Mouse (Mus musculus) forebrain, embryonic 12.5 days (tissue): ENCODE measurements at regions not wholly inside any gene's neighbourhood (a gene's known extent, or its start where the extent isn't known, plus 50 kb on each side); places are given as distances from the start of the nearest gene placed in this dataset.

Experiments used
- ATAC-seq: fragments of 200-750 bp; cut with Nextera tagmentation; 2 replicates; pipeline ENCODE4 v1.8.0; 2017; ENCODE audit warnings: moderate TSS enrichment; ENCODE audit not compliant: low FRiP score
- H3K27ac ChIP-seq: fragments of 300-500 bp; sonication (generic); 2 replicates; pipeline ENCODE4 v1.5.1; 2016; ENCODE audit warnings: mild to moderate bottlenecking
- H3K27me3 ChIP-seq: fragments of 300-500 bp; sonication (generic); 2 replicates; pipeline ENCODE4 v1.6.1; 2016; ENCODE audit warnings: mild to moderate bottlenecking
- H3K36me3 ChIP-seq: fragments of 300-500 bp; sonication (generic); replicated peaks from 2 replicates; pipeline ENCODE4 v1.6.1; 2016; ENCODE audit warnings: mild to moderate bottlenecking
- H3K4me1 ChIP-seq: fragments of 300-500 bp; sonication (generic); 2 replicates; pipeline ENCODE4 v1.6.1; 2016
- H3K4me2 ChIP-seq: fragments of 300-500 bp; sonication (generic); 2 replicates; pipeline ENCODE4 v1.6.1; 2016; ENCODE audit warnings: mild to moderate bottlenecking, moderate library complexity
- H3K4me3 ChIP-seq: fragments of 300-500 bp; sonication (generic); replicated peaks from 2 replicates; pipeline ENCODE4 v1.5.1; 2016; ENCODE audit warnings: mild to moderate bottlenecking
- H3K9ac ChIP-seq: fragments of 300-500 bp; sonication (generic); 2 replicates; pipeline ENCODE4 v1.6.1; 2016; ENCODE audit warnings: mild to moderate bottlenecking
- H3K9me3 ChIP-seq: fragments of 300-500 bp; sonication (generic); 2 replicates; pipeline ENCODE4 v1.6.1; 2016
- WGBS: fragments of 180-500 bp; shearing (Covaris S2); methylation state at CpG from one replicate; pipeline ENCODE4 v1.1.7; 2016; 5-methylcytosine and 5-hydroxymethylcytosine counted together

DNA sequence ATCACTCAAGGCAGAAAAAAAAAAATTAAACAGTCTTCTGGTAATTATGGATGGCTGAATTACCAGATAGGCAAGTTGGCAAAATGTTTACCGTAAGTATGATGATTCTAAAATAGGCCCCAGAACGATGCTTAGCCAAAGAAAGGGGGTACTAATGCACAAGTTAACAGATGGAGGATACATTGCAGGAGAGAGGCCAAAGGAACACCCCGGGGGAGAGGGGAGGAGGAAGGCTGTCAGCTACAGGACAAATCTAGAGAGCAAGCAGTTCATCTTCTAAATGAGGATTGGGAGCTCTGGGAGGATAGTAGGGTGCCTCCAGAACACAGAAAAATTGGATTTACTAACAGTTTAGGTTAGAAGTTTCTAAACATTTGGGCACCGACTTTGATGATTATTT lies 216.3 kb upstream of the Atp2b1 start:
- Histone ChIP-seq H3K4me3 (no peak overlapping the region), H3K9me3 (no peaks in the 10 kb centered on the region), H3K27ac (no peak overlapping the region), H3K4me2 (no peak overlapping the region), H3K27me3 (no peaks in the 10 kb centered on the region), H3K4me1 (no peaks in the 10 kb centered on the region), H3K36me3 (no peaks in the 10 kb centered on the region), H3K9ac (no peak overlapping the region)
- WGBS = 93% methylated on average over 4 of the region's 4 CpGs
- no peak for ATAC-seq

DNA sequence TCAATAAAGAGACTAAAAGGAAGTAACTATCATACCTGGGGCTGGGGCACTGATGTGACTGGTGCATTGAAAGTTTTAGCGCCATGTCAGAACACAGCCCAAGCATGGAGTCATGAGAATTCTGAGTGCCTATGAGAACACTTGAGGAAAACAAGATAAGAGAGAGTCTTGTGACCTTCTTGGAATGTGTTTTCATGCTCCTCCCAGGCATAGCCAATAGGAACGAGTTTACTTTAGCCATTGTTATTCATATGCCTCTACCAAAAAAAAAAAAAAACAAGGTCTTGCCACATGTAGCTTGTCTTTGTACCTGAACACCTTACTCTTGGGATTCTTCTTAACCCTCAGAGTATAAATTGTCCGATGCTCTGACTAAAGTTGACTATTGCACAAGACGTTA lies 214.6 kb upstream of the Atp2b1 start:
- H3K9ac ChIP-seq = no peak overlapping the region
- no peak overlapping the region for H3K4me3 ChIP-seq
- H3K4me2 ChIP-seq = no peak overlapping the region
- H3K27ac ChIP-seq = no peak overlapping the region
- H3K36me3 ChIP-seq = no peaks in the 10 kb centered on the region
- H3K4me1 ChIP-seq = no peaks in the 10 kb centered on the region
- 87% methylated on average over 4 of the region's 4 CpGs for WGBS
- H3K27me3 ChIP-seq = no peaks in the 10 kb centered on the region
- no peak for ATAC-seq
- H3K9me3 ChIP-seq = no peaks in the 10 kb centered on the region

DNA sequence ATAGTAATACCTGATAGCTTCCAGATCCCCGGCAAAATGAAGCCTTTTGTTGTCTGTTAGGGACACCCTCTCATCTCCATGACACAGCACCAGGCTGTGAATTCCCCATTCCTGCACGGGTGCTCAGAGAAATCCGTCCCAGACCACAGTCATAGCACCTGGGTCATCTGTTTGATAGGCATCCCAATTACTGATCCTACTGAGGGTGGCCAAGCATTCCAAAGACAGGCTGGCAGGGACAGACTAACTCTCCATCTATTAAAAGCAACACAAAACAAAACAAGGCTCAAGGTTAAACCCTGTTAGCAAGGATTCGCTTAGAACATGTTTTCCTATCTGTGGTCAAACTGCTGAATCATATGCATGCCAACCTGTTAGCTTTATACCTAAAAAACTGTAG lies 213.8 kb upstream of the Atp2b1 start:
- Histone ChIP-seq H3K4me2 (no peak overlapping the region), H3K4me3 (no peak overlapping the region), H3K9me3 (no peaks in the 10 kb centered on the region), H3K9ac (no peak overlapping the region), H3K27me3 (no peaks in the 10 kb centered on the region), H3K4me1 (no peaks in the 10 kb centered on the region), H3K27ac (no peak overlapping the region), H3K36me3 (no peaks in the 10 kb centered on the region)
- no peak for ATAC-seq
- WGBS = 73% methylated on average over 4 of the region's 4 CpGs

DNA sequence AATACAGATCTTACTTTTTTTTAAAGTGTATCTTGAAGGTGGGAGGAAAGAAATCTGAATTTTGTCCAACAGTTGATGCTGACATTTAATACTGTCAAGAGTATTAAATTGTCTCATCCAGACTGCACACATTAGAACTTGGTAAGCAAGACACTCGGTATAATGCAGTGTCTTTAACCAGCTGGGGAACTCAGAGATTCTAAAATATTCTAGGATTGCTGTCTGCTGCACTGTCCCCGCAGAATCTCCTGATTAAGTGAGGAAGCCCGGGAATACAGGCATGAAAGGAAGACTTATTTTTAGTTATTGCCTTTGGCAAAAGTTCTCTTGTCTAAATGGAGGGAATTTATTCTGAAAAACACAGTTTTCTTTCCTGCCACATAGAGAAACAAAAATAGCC lies 212.9 kb upstream of the Atp2b1 start:
- Histone ChIP-seq H3K27ac (no peak overlapping the region), H3K27me3 (no peaks in the 10 kb centered on the region), H3K4me1 (no peaks in the 10 kb centered on the region), H3K4me3 (no peak overlapping the region), H3K36me3 (no peaks in the 10 kb centered on the region), H3K9me3 (no peaks in the 10 kb centered on the region), H3K9ac (no peak overlapping the region), H3K4me2 (no peak overlapping the region)
- WGBS = 72% methylated on average over 3 of the region's 3 CpGs
- ATAC-seq = no peak

DNA sequence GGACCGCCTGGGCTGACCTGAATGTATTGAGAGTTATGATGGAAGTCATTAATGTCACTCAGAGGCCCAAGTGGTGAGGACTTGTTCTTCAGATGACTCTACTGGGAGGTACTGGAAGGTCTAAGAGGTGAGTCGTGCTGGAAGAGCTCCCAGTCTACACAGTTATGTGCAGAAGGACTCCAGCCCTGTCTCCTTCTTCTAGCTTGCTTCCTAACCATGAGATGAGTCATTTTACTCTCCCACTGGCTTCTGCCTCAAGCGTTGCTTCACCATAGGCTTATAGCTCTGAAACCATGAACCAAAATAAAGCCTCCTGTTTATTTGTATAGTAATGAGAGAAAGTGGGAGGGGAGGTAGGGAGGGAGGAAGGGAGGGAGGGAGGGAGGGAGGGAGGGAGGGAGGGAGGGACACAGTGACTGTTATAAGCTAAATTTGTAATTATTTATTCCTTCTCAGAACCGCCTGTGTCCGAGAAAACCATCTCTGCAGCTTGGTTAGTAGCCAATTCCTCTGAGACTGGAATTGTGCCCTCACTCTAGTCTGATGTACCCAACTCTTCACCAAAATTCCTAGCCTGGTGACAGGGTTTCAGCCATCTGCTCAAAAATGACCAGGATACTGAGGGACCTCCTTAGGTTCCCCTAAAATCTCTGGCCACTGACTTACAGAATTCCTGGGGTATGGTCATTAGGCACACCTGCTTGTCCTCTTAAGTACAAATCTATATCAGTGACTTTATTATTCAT lies 211.6 kb upstream of the Atp2b1 start:
- 85% methylated on average over 5 of the region's 5 CpGs for WGBS
- H3K4me2 ChIP-seq = no peak overlapping the region
- no peaks in the 10 kb centered on the region for H3K4me1 ChIP-seq
- no peak for ATAC-seq
- no peak overlapping the region for H3K4me3 ChIP-seq
- H3K27me3 ChIP-seq = no peaks in the 10 kb centered on the region
- no peaks in the 10 kb centered on the region for H3K36me3 ChIP-seq
- no peak overlapping the region for H3K27ac ChIP-seq
- H3K9ac ChIP-seq = no peak overlapping the region
- H3K9me3 ChIP-seq = no peaks in the 10 kb centered on the region

DNA sequence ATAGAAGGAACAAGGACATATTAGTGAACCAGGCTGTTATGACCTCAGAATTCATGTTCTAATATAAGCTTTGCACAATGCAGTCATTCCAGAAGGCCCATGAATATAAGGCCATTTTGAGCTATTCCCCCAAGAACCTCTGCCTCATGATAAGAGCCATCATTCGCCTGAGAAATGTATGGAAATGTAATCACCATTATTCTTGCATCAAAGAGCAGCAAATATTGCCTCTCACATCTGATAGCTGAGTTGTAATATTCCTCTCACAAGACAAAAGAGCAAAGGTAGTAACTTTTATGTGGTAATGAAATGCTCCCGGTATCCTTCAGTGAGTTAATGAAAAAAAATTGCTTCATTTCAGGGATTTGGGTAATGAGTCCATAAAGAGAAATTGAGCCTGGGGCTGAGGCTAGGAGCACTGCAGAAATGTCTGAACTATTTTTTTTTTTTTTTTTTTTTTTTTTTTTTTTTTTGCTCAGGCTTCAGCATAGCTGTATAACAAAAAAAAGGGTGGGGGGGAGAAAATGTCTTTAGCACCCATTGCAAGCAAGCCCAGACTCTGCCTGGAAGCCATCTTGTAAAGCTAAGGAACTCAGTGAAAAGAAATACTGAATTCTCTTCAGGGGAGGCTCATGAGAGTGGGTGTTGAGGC lies 210.4 kb upstream of the Atp2b1 start:
- H3K9me3 ChIP-seq = no peaks in the 10 kb centered on the region
- WGBS = 78% methylated on average over 2 of the region's 2 CpGs
- no peaks in the 10 kb centered on the region for H3K4me1 ChIP-seq
- no peaks in the 10 kb centered on the region for H3K27me3 ChIP-seq
- no peak overlapping the region for H3K4me2 ChIP-seq
- no peak overlapping the region for H3K4me3 ChIP-seq
- H3K9ac ChIP-seq = no peak overlapping the region
- no peak overlapping the region for H3K27ac ChIP-seq
- no peaks in the 10 kb centered on the region for H3K36me3 ChIP-seq
- ATAC-seq = no peak

DNA sequence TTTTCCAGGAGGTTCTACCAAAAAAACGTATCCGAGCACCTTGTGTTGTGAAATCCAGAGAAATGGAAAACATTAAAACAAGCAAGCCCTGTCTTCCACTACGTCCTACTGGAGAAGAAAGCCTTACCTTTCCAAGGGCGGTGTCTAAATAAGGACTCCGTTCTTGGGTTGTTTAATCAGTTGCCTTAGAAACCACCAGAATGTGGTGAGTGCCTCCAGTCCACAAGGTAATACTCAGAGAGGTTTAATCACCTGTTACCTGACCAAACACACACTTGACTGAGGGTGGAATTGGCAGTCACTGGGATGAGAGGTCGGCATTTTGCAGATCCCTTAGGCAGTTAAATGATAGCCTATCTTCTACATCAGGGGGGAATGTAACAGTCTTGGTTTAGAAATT lies 209.6 kb upstream of the Atp2b1 start:
- 90% methylated on average over 6 of the region's 6 CpGs for WGBS
- no peaks in the 10 kb centered on the region for H3K4me1 ChIP-seq
- ATAC-seq = no peak

DNA sequence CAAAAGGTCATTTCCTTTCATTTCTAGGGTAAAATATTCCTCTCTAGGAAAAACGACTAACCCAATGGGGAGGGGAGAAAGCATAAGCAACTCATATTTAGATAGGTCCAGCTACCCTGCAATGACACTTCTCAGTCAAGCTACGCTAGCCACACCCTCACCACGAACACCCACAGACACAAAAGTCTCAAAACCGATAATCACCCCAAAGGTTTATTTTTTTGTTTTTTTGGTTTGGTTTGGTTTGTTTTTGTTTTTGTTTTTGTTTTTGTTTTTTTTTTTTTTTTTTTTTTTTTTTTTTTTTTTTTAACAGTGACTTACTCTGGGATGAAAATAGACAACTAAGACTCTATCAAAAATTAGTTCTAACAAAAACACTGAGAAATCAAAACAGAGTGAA lies 196.3 kb upstream of the Atp2b1 start:
- H3K9ac ChIP-seq = no peak overlapping the region
- H3K4me1 ChIP-seq = no peaks in the 10 kb centered on the region
- H3K9me3 ChIP-seq = no peaks in the 10 kb centered on the region
- 94% methylated on average over 4 of the region's 4 CpGs for WGBS
- ATAC-seq = no peak
- no peak overlapping the region for H3K4me3 ChIP-seq
- no peaks in the 10 kb centered on the region for H3K36me3 ChIP-seq
- H3K27me3 ChIP-seq = no peaks in the 10 kb centered on the region
- H3K4me2 ChIP-seq = no peak overlapping the region
- no peak overlapping the region for H3K27ac ChIP-seq

More for the DNA sequence above, 209.6 kb upstream of the Atp2b1 start:
- H3K36me3 ChIP-seq = no peaks in the 10 kb centered on the region
- no peak overlapping the region for H3K9ac ChIP-seq
- H3K4me2 ChIP-seq = no peak overlapping the region
- H3K4me3 ChIP-seq = no peak overlapping the region
- no peaks in the 10 kb centered on the region for H3K9me3 ChIP-seq
- no peaks in the 10 kb centered on the region for H3K27me3 ChIP-seq
- no peak overlapping the region for H3K27ac ChIP-seq

DNA sequence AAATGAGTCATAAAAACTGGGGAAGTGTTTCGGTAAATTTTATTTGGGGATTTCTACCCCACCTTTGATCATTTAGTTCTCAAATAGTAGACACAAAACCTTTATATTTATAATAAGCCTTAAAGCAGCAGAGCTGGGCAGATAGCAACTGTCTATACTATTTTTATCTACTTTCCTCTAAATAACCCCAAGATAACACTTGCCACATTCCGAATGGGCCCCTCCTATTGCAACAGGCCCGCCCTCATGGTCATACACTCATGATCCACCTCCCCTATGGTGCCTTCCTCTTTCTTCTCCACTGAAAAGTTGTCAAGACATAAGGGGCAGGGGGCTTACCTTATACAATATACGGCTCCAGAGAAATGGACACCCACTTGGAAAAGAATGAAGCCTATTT lies 195.5 kb upstream of the Atp2b1 start:
- 77% methylated on average over 4 of the region's 4 CpGs for WGBS
- H3K9ac ChIP-seq = no peak overlapping the region
- H3K4me3 ChIP-seq = no peak overlapping the region
- no peak overlapping the region for H3K4me2 ChIP-seq
- H3K27me3 ChIP-seq = no peaks in the 10 kb centered on the region
- H3K36me3 ChIP-seq = no peaks in the 10 kb centered on the region
- H3K9me3 ChIP-seq = no peaks in the 10 kb centered on the region
- H3K27ac ChIP-seq = no peak overlapping the region
- no peak for ATAC-seq
- no peaks in the 10 kb centered on the region for H3K4me1 ChIP-seq

DNA sequence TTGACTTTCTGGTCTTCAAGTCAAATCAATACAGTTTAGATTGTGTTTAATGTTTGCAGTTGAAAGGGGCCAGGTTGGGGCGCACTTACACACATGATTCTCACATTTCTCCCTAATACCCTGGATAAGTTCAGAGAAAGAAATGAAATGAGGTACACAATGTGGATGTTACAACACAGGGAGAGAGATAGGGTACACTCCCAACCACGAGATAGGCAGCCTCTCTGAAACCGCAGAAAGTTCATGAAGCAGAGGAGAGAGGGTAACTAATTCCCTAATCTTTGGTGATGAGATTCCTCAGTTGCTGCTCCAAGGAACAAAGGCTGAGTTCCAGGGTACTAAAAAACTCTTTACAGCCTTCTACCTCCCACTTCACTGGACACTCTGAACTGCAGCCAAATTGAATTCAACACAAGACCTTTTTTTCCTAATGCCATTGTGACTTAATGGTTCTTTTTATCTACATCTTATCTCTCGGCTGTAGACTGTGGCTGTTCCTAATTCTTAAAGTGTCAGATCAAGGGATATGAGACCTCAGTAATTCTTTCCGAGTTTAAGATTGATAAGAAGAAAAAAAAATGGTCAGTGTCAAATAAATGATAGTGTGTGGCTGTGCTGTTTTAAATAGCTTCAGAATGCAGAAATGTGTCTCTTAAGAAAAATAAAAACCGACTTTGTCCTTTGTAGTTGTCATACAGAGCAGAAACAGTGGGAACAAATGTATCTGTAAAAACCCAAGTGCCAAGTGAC lies 193.8 kb upstream of the Atp2b1 start:
- no peaks in the 10 kb centered on the region for H3K27me3 ChIP-seq
- no peaks in the 10 kb centered on the region for H3K4me1 ChIP-seq
- H3K36me3 ChIP-seq = no peaks in the 10 kb centered on the region
- no peak overlapping the region for H3K9ac ChIP-seq
- no peak for ATAC-seq
- H3K27ac ChIP-seq = no peak overlapping the region
- no peak overlapping the region for H3K4me2 ChIP-seq
- WGBS = 35% methylated on average over 6 of the region's 6 CpGs
- no peaks in the 10 kb centered on the region for H3K9me3 ChIP-seq
- no peak overlapping the region for H3K4me3 ChIP-seq

DNA sequence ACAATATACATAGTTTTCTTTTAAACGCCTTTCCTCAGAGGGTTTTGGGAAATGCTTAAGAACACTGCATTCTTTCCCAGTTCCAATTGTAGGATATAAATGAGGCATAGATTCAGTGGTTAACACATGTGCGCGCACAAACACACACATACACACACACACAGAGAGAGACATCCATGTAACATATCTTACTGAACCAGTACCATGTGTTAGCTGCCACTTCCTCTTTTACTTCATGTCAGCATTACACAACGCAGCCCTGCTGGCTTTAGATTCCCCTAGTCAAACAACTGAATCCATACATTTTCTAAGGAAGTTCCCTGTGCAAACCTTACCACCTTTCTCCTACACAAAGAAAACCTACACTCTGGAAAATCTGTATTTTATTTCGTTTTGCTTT lies 189.1 kb upstream of the Atp2b1 start:
- H3K27me3 ChIP-seq = no peaks in the 10 kb centered on the region
- H3K4me1 ChIP-seq = no peaks in the 10 kb centered on the region
- H3K9me3 ChIP-seq = no peaks in the 10 kb centered on the region
- ATAC-seq = no peak
- no peak overlapping the region for H3K4me3 ChIP-seq
- WGBS = 93% methylated on average over 5 of the region's 5 CpGs
- no peak overlapping the region for H3K9ac ChIP-seq
- H3K4me2 ChIP-seq = no peak overlapping the region
- H3K27ac ChIP-seq = no peak overlapping the region
- no peaks in the 10 kb centered on the region for H3K36me3 ChIP-seq

DNA sequence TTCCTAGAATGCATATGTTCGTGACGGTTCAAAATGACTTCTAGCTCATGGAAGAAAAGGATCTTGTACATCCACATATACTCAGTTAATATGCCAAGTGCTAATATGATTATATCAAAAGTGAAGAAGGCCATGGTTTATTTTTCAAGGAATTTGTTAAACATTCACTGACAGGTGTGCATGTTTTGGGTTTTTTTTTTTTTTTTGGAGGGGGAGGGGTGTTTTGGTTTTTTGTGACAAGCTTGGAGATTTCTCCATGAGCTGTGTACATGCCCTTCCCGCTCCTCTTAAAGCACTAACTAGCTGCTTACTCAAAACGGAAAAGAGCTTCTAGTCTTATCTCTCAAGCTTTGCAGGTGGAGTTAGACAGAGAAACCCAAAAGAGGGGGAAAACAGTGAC lies 187.1 kb upstream of the Atp2b1 start:
- H3K4me2 ChIP-seq = no peak overlapping the region
- ATAC-seq = no peak
- no peak overlapping the region for H3K4me3 ChIP-seq
- H3K27ac ChIP-seq = no peak overlapping the region
- H3K9ac ChIP-seq = no peak overlapping the region
- no peaks in the 10 kb centered on the region for H3K4me1 ChIP-seq
- H3K9me3 ChIP-seq = no peaks in the 10 kb centered on the region
- WGBS = 90% methylated on average over 4 of the region's 4 CpGs
- H3K36me3 ChIP-seq = no peaks in the 10 kb centered on the region
- no peaks in the 10 kb centered on the region for H3K27me3 ChIP-seq
